Mouse (Mus musculus) CD4-positive helper T cell, adult 2 months (primary cell): ENCODE data around the gene Brd2.

Source experiments
- DNase-seq: peaks from one replicate; pipeline ENCODE4 v3.0.0-alpha.2; 2012; ENCODE audit warnings: low read depth, missing footprints, low spot score

Brd2 gene

DNA sequence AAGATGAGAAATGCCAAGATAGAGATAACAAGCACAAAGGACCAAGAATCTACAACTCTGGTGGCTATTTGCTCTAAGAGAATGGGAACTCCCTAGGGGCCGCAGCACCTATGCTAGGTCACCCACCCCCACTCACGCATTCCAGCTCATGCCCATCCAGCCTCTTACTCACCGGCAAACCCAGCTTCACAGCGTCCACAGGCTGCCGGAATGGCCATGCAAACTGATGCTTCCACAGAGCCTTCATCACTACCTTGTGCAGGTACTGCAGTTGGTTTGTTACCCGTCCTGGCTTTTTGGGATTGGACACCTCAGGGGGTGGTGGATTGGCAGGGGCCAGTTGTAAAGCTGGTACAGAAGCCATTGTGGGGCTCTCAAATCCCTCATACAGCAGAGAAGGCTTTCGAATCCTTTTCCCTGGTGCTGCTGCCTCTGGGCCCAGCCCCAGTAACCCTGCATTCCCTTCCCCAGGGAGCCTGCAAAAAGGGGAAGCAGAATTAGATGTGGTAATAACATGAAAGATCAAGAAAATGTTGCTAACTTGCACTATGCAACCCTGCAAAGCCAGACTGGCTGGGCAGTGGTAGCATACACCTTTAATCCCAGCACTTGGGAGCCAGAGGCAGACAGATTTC is 5.6 kb downstream of the Brd2 start:
- DNase-seq: peak; percentile 20

DNA sequence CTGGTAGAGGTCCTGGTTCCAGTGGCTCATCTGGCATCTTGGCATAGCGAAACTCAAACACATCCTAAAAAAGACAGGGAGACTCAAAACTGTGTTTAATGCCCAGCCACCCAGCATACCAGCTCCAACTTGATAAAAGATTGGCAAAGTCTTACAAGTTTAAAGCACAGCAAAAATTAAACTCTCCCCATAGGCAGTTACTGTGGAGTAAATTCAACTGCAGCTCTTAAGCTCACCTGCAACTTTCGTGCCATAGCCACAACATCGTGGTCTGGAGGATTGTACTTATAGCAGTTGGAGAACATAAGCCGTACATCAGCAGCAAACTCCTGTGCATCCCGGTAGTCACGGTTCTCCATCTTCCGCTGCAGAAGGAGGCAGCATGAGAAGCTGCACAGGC is 8.3 kb downstream of the Brd2 start:
- DNase-seq: no peak

DNA sequence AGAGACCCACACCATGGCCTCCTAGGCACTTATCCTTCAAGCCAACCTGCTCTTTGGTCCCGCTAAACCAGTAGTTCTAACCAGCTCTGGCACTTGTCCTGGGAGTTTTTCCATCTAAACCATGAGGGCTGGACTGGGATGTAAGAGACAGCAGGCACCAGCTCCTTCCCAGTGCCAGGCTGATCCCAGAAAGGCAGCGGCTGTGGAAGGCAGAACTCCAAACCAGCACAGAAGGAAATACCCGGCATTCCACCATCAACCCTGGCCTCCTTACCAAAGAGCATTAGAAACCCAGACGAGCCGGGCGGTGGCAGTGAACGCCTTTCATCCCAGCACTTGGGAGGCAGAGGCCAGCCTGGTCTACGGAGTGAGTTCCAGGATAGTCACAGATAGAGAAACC is 12.1 kb downstream of the Brd2 start:
- DNase-seq: no peak

DNA sequence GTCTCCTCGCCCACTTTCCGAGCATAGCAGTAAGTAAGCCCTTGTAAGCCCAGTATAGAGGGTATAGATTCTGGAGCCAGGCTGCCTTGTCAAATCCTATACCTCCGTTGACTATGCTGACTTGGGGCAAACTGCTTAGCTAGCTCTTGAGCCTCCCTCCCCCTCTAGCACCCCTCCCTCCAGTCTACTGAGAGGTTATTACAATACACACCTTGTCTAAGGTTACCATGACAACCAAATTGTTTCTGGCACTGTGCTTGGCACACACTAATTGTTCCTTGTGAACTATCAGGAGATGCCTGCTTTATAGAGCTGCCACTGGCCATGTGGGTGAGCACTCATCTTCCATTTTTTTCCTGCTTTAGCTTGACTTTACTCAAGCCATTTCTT is 12.6 kb downstream of the Brd2 start:
- DNase-seq: peak; percentile 59

DNA sequence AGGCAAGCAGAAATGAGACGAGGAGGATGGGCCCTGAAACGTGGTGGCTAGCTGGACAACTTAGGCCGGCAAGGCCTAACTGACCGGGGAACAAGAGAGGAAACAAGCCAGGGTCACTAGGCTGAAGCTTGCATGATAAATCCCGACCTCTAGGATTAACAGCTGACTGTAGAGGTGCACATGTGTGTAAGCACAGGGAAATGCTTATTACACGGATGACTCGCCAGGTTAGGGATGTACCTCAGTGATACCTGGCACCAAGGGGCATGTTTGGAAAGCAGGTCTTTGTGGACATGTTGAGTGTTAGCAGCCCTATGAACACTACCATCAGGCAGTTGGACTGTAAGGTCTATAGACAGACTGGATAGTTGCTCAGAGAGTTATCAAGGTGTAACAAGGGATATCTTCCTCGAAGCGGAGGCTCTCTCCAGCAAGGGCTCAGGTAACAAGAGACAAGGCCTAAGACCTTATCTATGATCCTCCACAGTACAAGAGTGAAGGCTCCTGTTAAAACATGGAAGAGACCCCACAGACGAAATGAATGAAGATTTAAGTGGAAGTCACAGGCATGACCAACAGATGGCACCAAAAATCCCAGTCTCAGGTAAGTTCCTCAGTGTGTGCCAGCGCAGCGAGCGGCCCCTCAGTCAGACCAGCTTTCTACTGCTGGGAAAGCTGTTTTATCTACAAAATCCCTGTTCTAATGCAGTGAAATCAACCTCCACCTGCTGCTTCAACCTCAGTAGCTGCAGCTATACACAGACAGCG is 13.2 kb downstream of the Brd2 start:
- DNase-seq: peak; percentile 61

DNA sequence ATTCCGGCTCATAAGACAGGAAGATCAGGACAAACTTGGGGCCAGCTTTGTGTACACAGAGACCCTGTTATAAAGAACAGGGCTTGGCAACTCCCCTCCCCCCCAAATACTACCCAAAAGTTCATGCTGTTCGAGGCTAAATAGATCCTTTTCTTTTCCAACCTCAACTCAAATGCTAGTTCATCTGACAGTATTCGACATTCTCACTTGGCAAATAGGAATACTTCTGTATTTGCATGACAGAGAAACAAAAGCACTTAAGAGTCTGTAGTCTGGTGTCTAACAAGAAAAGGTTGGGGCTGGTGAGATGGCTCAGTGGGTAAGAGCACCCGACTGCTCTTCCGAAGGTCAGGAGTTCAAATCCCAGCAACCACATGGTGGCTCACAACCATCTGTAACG is 14.0 kb downstream of the Brd2 start:
- DNase-seq: peak; percentile 10

DNA sequence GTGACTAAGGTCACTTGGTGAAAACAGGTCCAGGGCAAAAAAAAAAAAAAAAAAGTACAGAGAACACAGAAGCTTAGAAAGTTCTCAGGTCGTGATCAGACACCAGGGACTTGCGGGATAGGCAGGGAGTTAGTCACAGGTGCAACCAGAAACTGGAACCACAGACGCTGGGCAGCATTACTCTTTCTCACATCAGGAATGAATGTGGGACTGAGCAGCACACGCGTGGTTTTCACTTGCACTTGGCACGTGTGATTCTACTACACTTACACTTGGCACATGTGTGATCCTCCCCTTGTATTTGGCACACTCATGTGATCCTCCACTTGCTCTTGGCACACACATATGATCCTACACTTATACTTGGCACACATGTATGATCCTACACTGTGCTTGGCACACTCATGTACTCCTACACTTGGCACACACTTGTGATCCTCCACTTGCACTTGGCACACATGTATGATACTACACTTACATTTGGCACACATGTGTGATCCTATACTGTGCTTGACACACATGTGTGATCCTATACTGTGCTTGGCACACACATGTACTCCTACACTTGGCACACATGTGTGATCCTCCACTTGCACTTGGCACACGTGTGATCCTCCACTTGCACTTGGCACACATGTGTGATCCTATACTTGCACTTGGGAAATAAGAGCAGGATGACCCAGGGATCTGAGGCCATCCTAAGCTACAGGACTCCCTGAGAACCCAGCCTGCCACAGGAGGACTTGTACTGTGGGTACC is 15.1 kb downstream of the Brd2 start:
- DNase-seq: peak; percentile 33

DNA sequence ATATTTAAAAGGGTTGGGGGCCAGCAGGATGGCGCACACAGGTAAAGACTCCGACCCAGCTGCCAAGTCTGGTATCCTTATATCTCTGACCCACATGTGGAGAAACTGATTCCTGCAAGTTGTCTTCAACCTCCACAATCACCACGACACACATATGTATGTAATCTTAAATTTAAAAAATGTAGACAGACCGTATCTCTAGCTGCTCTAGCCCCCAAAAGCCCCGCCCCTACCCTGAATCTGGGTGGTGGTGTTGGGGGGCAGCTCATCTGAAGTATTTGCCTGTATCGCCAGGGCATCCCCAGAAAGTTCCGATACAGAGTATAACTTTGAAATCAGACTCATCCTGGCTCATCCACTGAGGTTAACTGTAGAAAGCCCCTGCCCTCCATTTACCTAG is 15.9 kb downstream of the Brd2 start:
- DNase-seq: no peak

DNA sequence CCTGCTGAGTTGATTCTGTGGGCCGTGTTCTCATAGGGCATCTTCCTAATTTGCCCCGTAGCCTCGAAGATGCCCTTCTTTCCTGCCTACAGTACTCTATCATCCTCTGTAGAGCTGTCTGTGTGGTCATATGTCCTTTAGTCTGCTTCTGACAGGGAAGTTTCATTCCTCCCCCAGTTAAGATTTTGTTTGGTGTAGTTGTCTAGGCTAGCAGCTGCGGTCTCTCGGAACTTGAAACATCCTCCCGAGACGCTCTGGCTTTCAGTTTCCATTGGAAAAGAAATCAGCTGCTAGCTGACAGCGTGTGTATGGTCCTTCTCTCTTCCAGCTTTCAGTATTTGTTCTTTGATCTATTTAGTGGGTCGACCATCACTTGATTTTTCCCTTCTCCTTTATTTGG is 17.6 kb downstream of the Brd2 start:
- DNase-seq: peak; percentile 67

DNA sequence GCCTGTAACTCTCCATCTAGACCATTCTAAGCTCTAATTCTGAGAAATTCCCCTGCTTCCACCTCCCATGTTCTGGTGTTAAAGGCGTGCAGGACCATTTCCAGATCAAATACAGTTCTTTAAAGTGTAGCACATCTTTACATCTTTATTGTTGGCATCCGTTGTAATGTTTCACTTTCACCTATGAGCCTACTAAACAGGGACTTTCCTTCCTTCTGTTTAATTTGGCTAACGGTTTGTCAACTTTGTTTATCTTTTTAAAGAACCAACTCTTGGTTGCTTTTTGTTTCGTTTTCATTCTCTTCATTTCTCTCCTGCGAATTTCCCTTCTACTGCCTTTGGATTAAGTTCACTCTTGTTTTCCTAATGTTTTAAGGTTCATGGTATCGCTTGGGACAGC is 19.6 kb downstream of the Brd2 start:
- peak; percentile 83 for DNase-seq

DNA sequence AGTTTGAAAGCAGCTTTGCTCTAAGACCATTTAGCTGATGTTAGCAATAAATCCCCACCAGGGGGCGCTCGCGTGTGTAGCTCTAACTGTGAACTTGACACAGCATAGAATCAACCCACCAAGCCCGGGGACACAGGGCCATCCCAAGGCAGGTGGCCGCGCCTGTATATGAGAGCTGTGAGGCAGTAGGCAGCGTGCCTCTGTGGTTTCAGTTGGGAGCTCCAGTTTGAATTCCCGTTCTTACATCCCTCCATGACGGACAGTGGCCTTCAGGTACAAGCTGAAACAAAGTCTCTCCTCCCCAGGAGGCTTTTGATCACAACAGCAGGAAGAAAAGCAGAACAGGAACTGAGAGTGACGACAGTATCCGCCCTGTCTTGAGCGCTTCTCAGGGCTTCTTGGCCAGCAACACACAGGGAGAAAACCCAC is 20.8 kb downstream of the Brd2 start:
- peak; percentile 93 for DNase-seq

DNA sequence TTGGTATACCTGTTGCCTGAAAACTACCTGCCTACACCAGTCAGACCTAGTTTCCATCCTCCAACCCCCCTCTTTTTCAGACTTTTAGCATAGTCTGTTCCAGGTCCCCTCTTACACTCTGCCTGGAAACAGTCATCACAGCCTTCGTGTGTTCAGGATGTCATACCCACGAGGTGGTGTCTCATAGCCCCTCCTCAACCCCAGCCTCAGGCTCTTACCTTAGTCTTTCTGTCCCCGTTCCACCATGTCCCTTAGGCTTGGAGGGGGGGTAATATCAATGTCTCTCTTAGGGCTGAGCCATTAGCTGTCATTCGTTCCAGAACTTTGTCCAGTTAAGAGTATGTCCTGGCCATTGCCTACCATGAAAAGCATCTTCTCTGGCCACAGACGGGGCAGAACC is 21.2 kb downstream of the Brd2 start:
- no peak for DNase-seq

DNA sequence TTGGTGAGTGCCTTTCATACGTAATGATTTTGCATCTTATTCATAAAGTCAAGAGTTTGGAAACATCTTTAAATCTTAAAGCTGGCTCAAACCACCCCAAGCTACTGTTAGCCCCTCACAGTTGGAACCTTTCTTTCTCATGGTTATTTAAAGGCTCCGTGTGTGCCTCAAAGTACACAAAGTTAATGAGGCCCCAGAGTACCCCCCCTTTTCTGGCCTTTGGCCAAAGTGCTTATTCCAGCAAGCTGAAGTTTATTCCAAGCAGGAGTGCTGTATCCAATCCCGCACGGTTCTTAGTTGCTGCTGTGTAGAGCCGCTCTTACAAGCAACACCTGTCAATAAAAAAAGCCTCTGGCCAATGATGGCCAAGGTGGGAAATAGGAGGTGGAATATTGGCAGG is 22.9 kb downstream of the Brd2 start:
- no peak for DNase-seq

DNA sequence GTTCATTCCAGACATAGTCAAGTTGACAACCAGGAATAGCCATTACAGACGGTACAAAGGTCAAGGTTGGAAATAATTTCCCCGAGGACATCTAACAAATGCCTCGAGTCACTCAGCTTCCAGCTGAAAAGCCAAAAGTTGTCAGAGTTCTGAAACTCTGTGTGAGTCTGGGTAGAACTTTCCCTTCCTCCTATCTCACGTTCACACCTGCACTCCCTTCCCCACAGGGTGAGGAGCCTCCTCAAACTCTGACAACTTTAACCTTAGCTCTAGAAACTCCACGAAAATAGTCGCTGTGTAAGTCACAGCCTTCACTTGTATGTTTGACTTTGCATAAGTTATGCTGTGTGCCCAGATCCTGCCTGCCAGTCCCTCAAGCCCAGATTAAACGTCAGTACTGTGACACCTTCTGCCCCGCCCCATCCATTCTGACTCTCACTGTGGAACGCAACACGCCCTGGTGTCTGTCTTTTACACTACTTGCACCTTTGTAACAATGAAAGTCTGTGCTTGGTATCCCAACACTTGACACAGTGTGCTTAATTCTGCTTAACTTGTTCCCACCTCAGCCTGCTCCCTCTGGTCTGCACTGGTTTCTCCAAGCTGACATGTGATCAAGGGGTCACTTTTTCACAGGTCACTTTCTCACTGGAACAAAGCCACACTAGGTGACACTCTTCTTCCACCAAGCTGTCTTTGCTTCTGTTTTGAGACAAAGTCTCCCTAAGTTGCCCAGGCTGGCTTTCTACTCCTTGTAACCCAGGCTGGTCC is 23.5 kb downstream of the Brd2 start:
- DNase-seq: peak; percentile 12

DNA sequence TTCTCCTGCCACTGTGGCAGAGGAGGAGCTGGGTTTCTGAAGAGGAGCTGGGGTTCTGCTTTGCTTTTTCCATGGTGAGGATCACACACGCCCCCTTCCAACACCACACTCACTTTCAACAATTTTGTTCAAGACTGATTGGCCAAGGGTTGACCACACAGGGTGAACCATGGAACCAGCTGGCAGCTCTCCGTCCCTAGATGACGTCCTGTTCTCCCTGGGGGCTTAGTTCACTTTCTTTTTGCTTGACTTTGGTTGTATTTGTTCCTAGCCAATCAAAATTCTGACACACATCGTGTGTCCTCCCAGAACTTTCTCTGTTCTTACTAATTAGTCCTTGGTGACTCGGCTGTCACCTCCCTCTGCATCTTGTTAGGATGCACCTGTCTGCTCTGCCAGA is 25.2 kb downstream of the Brd2 start:
- peak; percentile 5 for DNase-seq

DNA sequence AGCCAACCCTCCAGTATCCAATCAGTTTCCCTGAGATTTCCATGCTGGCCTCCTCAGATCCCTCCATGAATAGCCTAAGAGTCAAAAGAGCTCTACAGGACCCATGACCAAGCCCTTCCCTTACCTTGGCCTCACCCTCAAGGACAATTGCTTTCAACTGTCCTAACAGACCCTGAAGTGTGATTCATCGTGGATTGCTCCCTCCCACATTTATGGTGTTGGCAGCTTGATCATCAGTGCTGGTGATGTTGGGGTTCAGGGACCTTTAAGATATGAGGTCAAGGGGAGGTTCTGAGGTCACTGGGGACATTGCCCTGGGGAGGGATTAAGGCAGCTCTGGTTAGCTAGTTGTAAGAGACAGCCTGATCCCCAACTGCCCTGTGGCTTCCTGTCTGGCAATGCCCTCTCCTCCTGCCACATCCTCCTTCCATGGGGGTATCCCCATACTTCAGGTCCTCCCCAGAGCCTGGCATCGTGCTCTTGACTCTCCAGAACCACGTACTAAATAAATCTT is 25.9 kb downstream of the Brd2 start:
- peak; percentile 41 for DNase-seq

DNA sequence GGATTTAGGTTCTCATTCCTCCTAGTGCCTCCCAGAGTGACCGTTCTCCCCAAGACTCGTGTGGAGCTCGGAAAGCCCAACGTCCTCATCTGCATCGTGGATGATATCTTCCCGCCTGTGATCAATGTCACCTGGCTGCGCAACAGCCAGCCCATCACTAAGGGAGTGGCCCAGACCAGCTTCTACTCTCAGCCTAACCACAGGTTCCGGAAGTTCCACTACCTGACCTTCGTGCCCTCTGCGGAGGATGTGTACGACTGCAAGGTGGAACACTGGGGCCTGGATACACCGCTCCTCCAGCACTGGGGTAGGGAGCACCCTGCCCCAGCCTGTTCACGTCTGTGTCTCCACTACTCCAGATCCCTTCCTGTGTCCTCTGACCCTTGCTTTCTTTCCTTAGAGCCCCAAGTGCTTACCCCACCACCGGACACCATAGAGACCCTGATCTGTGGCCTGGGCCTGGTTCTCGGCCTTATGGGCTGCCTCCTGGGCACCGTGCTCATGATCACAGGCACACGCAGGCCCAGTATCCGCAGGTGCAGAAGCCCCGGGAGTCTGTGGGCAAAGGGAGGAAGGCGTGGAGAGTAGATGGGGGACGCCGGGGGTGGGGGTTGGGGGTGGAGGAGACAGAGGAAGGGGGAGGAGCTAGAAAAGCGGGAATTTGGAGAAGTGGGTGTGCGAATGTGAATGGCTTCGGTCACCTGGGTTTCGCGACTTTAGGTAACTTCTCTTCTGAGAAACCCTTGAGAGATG is 28.0 kb downstream of the Brd2 start:
- DNase-seq: peak; percentile 29

DNA sequence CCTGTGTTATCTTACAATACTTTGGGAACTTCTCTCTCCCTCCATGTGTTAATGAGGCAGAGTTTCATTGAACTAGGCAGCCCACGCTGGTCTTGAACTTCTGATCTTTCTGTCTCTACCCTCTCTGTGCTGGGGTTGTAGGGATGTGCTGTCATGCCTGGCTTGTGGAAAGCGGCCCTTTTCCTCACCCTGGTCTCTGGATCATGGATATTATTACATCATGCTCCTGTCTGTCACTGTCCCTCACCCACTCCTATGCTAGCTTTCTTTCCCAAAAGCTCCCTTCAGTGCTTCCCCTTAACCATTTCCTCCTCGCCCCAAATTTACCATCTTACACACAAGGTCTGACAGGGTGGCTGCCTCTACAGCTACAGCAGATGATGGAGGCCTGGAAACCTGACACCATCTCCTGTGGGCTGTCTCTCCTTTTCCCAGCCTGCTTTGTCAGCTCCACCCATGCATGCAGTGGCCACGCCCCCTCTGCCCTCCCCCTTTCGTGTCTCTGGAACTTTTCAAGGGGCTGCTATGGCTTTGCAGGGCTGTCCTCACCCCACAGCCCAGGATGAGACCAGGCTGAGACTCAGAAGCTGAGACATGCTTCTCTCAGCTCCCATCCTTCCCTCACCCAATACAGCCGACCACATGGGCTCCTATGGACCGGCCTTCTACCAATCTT is 29.1 kb downstream of the Brd2 start:
- peak; percentile 15 for DNase-seq

DNA sequence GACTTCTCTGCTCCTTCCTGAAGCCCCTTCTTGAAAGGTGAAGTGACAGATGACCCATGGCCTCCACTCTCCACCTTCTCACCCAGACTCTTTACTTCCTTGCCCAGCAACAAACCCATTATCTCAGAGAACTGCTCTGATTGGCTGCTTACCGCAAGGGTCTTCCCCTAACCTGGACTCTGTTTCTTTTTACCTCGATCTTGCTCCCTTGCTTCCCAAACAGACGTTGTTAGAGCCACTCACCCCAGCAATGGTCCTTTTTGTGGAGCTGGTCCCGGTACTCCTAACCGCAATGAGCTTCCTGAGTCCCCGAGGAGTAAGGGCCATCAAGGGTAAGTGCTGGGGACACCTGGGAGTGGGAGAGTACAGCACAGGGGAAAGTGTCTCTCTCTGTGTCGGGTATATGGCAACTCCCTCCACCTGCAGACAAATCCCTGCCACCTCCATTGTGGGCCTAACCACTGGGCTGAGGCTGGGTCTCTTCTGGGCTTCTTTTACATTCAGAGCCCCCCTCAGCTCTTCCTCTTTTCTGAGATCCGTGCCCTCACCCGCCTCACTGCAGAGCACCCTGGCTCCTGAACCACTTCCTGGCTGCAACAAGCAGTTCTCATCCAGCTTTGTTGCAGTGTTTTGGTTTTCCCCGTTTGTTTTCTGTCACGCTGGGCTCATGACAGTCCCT is 30.1 kb downstream of the Brd2 start, which contains the start of gene H2-Oa:
Gene H2-Oa, plus strand, starts transcription at position 144 of the 679 bp plus-strand sequence.
- peak; percentile 57 for DNase-seq

DNA sequence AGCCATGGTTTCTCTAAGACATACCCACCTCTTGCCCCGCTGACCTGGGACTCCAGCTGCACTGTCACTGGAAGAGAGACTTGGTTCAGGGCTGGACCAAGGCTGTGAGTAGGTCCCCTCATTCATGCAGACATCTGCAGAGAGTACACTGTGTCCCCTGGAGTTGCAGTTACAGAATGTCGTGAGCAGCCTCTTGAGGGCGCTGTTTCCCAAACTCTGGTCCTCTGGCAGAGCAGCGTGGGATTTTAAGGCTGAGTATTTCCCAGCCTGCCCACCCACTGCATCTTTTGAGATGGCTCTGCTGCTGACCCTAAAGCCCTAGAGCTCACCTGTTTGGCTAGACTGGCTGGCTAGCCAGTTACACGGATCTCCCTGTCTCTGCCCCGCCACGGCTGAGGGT is 31.5 kb downstream of the Brd2 start:
- DNase-seq: peak; percentile 63
